Mouse (Mus musculus) megakaryocyte, embryonic 14.5 days (primary cell): ENCODE data around the gene Pyroxd1.

Experiments used
- FLI1 ChIP-seq: IDR thresholded peaks from 2 replicates; pipeline ENCODE4 v1.6.1; 2012; ENCODE audit warnings: low read length, inconsistent platforms, mixed read lengths
- GATA1 ChIP-seq: IDR thresholded peaks from 3 replicates; pipeline ENCODE4 v1.6.1; 2012; ENCODE audit warnings: mixed read lengths, low read length, inconsistent platforms, borderline replicate concordance

- TF ChIP-seq FLI1 (no peak), GATA1 (no peak)
These were observed 992 bp downstream of the Pyroxd1 start for GRCm38 (mm10) chr6:142346181-142347110.
